Mouse (Mus musculus): ENCODE measurements around the gene Anxa9. TPM values are rescaled to one million over a fixed set of nuclear protein-coding genes. Genes with fewer than 3 reads are reported as not detected.

Gene Anxa9
- total RNA-seq, 2 experiments from 2014 or later, result 0.38 to 0.76 TPM

- intact Hi-C loops (cut with DNase I), result loop anchor here (2.0 kb wide), 1 partner anchor 46 kb away; the partner anchor contains the start of gene Gabpb2
- peak; percentile 75 to 78 for DNase-seq
Measured at GRCm38 (mm10) chr3:95263089-95263739, 43.8 kb downstream of the Anxa9 start.

GRCm38 (mm10) chr3:95261975-95262374 lies 45.0 kb downstream of the Anxa9 start:
- no peak for DNase-seq
- intact Hi-C loops (cut with DNase I), result loop anchor here (1.0 to 2.0 kb wide), 2 partner anchors 45 to 120 kb away; partner anchors contain the start of genes Gabpb2 and Tnfaip8l2

GRCm38 (mm10) chr3:95256931-95257330 lies 50.0 kb downstream of the Anxa9 start:
- intact Hi-C loops (cut with DNase I), result no loop called here
- no peak for DNase-seq

GRCm38 (mm10) chr3:95250783-95251424 lies 56.1 kb downstream of the Anxa9 start, which contains the start of gene Bnipl:
Gene Bnipl (minus strand): TSS chr3:95251193.
- DNase-seq, result no peak
- intact Hi-C loops (cut with DNase I), result no loop called here

GRCm38 (mm10) chr3:95250361-95250760 lies 56.6 kb downstream of the Anxa9 start:
- DNase-seq, result no peak
- intact Hi-C loops (cut with DNase I), result no loop called here

- DNase-seq, result no peak
- intact Hi-C loops (cut with DNase I), result no loop called here
Measured at GRCm38 (mm10) chr3:95247660-95248336, 59.2 kb downstream of the Anxa9 start.

- DNase-seq, result peak; percentile 12 to 42
- intact Hi-C loops (cut with DNase I), result no loop called here
Measured at GRCm38 (mm10) chr3:95246465-95247231, 60.3 kb downstream of the Anxa9 start.

Other genes with a start within 250 kb of the Anxa9 start
- 10 to 100 TPM; 18.3 to 19.2 TPM for gene Pip5k1a, start 200.2 kb downstream of the Anxa9 start, total RNA-seq (2021)
- 10 to 100 TPM; 32.4 to 32.5 TPM for gene Vps72, start 196.2 kb downstream of the Anxa9 start, total RNA-seq (2021)
- gene Tmod4, start 182.7 kb downstream of the Anxa9 start, total RNA-seq (2021), result 10 to 100 TPM; 10.6 to 11.1 TPM
- gene Scnm1, start 173.2 kb downstream of the Anxa9 start, total RNA-seq (2021), result 10 to 100 TPM; 29.5 to 33.5 TPM
- 1 to 10 TPM; 6.4 to 7.4 TPM for gene Lysmd1, start 173.1 kb downstream of the Anxa9 start, total RNA-seq (2021)
- gene Tnfaip8l2, start 164.8 kb downstream of the Anxa9 start, total RNA-seq (2021), result 1 to 10 TPM; 3.0 to 3.1 TPM
- 10 to 100 TPM in 1 of 2 experiments, 1 to 10 TPM in 1; 5.8 to 11.8 TPM for gene Sema6c, start 146.7 kb downstream of the Anxa9 start, total RNA-seq (2021)
- gene Gabpb2, start 89.3 kb downstream of the Anxa9 start, total RNA-seq (2021), result 10 to 100 TPM; 14.9 to 15.0 TPM
- 10 to 100 TPM; 31.9 to 33.6 TPM for gene Cdc42se1, start 78.4 kb downstream of the Anxa9 start, total RNA-seq (2021)
- 1 to 10 TPM; 6.7 to 7.8 TPM for gene Mllt11, start 75.0 kb downstream of the Anxa9 start, total RNA-seq (2021)
- gene Gm128, start 65.6 kb downstream of the Anxa9 start, total RNA-seq (2021), result not detected
- under 1 TPM in 1 of 2 experiments, not detected in 1; 0.32 TPM for gene Bnipl, start 56.0 kb downstream of the Anxa9 start, total RNA-seq (2021)
- gene Mindy1, start 25.8 kb downstream of the Anxa9 start, total RNA-seq (2021), result 10 to 100 TPM; 22.3 to 25.8 TPM
- 10 to 100 TPM; 19.8 to 20.4 TPM for gene Prune1, start 25.1 kb downstream of the Anxa9 start, total RNA-seq (2021)
- 10 to 100 TPM; 47.4 to 47.6 TPM for gene Cers2, start 7.6 kb upstream of the Anxa9 start, total RNA-seq (2021)
- gene Setdb1, start 50.0 kb upstream of the Anxa9 start, total RNA-seq (2021), result 10 to 100 TPM; 14.1 to 14.4 TPM
- not detected for gene 4930558C23Rik, start 95.7 kb upstream of the Anxa9 start, total RNA-seq (2021)
- gene Arnt, start 127.2 kb upstream of the Anxa9 start, total RNA-seq (2021), result 10 to 100 TPM; 45.0 to 48.6 TPM
- 10 to 100 TPM; 13.6 to 14.3 TPM for gene Ctsk, start 192.1 kb upstream of the Anxa9 start, total RNA-seq (2021)
- 10 to 100 TPM; 11.6 to 12.7 TPM for gene Ctss, start 219.6 kb upstream of the Anxa9 start, total RNA-seq (2021)